Mouse (Mus musculus) testis, adult 2 months (tissue): ENCODE measurements around the gene Tmem30c.

Experiments used
- CTCF ChIP-seq: fragments of 200-500 bp; IDR thresholded peaks from 2 replicates; pipeline ENCODE4 v1.5.1; 2012; ENCODE audit warnings: low read depth, mild to moderate bottlenecking, inconsistent platforms, low read length, moderate library complexity; ENCODE audit not compliant: control insufficient read depth, insufficient read depth, insufficient replicate concordance
- POLR2A ChIP-seq: fragments of 200-500 bp; IDR thresholded peaks from 2 replicates; pipeline ENCODE4 v1.6.1; 2012; ENCODE audit warnings: low read depth, mild to moderate bottlenecking, inconsistent platforms, low read length, moderate library complexity; ENCODE audit not compliant: control insufficient read depth

GRCm38 (mm10) chr16:57292296-57292695 lies 369 bp downstream of the Tmem30c start:
- TF ChIP-seq CTCF = no peak
- TF ChIP-seq POLR2A = no peak
